Mouse (Mus musculus): ENCODE data around the gene Mtmr3. TPM values are rescaled to one million over a fixed set of nuclear protein-coding genes. Genes with fewer than 3 reads are reported as not detected.
A peak's percentile ranks its signal among the peaks of the same experiment; 100 is the strongest.

Gene Mtmr3
- total RNA-seq, 2 experiments from 2014 or later: 63.5 to 67.4 TPM

GRCm38 (mm10) chr11:4484541-4484940 is 110.1 kb downstream of the Mtmr3 start:
- intact Hi-C loops (cut with DNase I): no loop called here
- no peak for DNase-seq (ENCODE audit: extremely low spot score in 1 of 2, low spot score in 2 of 2)

- intact Hi-C loops (cut with DNase I): no loop called here
- DNase-seq (ENCODE audit: extremely low spot score in 1 of 2, low spot score in 2 of 2): no peak
These were observed 112.0 kb downstream of the Mtmr3 start for GRCm38 (mm10) chr11:4482641-4483040.

- intact Hi-C loops (cut with DNase I): no loop called here
- DNase-seq (ENCODE audit: extremely low spot score in 1 of 2, low spot score in 2 of 2): no peak
These were observed 118.4 kb downstream of the Mtmr3 start for GRCm38 (mm10) chr11:4476184-4476697.

- intact Hi-C loops (cut with DNase I): no loop called here
- no peak for DNase-seq (ENCODE audit: extremely low spot score in 1 of 2, low spot score in 2 of 2)
These were observed 122.0 kb downstream of the Mtmr3 start for GRCm38 (mm10) chr11:4472464-4473179.

GRCm38 (mm10) chr11:4471734-4472133 is 122.9 kb downstream of the Mtmr3 start:
- intact Hi-C loops (cut with DNase I): no loop called here
- DNase-seq (ENCODE audit: extremely low spot score in 1 of 2, low spot score in 2 of 2): no peak

GRCm38 (mm10) chr11:4471251-4471650 is 123.4 kb downstream of the Mtmr3 start:
- DNase-seq (ENCODE audit: extremely low spot score in 1 of 2, low spot score in 2 of 2): no peak
- intact Hi-C loops (cut with DNase I): no loop called here

GRCm38 (mm10) chr11:4469091-4469490 is 125.6 kb downstream of the Mtmr3 start:
- intact Hi-C loops (cut with DNase I): no loop called here
- no peak for DNase-seq (ENCODE audit: extremely low spot score in 1 of 2, low spot score in 2 of 2)

GRCm38 (mm10) chr11:4467436-4467835 is 127.2 kb downstream of the Mtmr3 start:
- intact Hi-C loops (cut with DNase I): no loop called here
- DNase-seq (ENCODE audit: extremely low spot score in 1 of 2, low spot score in 2 of 2): no peak

GRCm38 (mm10) chr11:4466191-4466590 is 128.5 kb downstream of the Mtmr3 start:
- no peak for DNase-seq (ENCODE audit: extremely low spot score in 1 of 2, low spot score in 2 of 2)
- intact Hi-C loops (cut with DNase I): no loop called here

- intact Hi-C loops (cut with DNase I): no loop called here
- DNase-seq (ENCODE audit: extremely low spot score in 1 of 2, low spot score in 2 of 2): no peak
These were observed 130.0 kb downstream of the Mtmr3 start for GRCm38 (mm10) chr11:4464616-4465015.

- DNase-seq (ENCODE audit: extremely low spot score in 1 of 2, low spot score in 2 of 2): peak in 1 of 2 experiments; percentile 10
- intact Hi-C loops (cut with DNase I): no loop called here
These were observed 130.5 kb downstream of the Mtmr3 start for GRCm38 (mm10) chr11:4464186-4464585.

GRCm38 (mm10) chr11:4462868-4463267 is 131.8 kb downstream of the Mtmr3 start:
- peak in 1 of 2 experiments; percentile 16 for DNase-seq (ENCODE audit: extremely low spot score in 1 of 2, low spot score in 2 of 2)
- intact Hi-C loops (cut with DNase I): no loop called here

GRCm38 (mm10) chr11:4461154-4461553 is 133.5 kb downstream of the Mtmr3 start:
- intact Hi-C loops (cut with DNase I): no loop called here
- peak in 1 of 2 experiments; percentile 20 for DNase-seq (ENCODE audit: extremely low spot score in 1 of 2, low spot score in 2 of 2)

- no peak for DNase-seq (ENCODE audit: extremely low spot score in 1 of 2, low spot score in 2 of 2)
- intact Hi-C loops (cut with DNase I): no loop called here
These were observed 134.0 kb downstream of the Mtmr3 start for GRCm38 (mm10) chr11:4460615-4461014.

GRCm38 (mm10) chr11:4454895-4455535 is 139.6 kb downstream of the Mtmr3 start:
- no peak for DNase-seq (ENCODE audit: extremely low spot score in 1 of 2, low spot score in 2 of 2)
- intact Hi-C loops (cut with DNase I): no loop called here

GRCm38 (mm10) chr11:4452467-4453184 is 142.0 kb downstream of the Mtmr3 start:
- no peak for DNase-seq (ENCODE audit: extremely low spot score in 1 of 2, low spot score in 2 of 2)
- intact Hi-C loops (cut with DNase I): no loop called here

- peak; percentile 34 to 65 for DNase-seq (ENCODE audit: extremely low spot score in 1 of 2, low spot score in 2 of 2)
- intact Hi-C loops (cut with DNase I): no loop called here
These were observed 143.5 kb downstream of the Mtmr3 start for GRCm38 (mm10) chr11:4451116-4451515.

- DNase-seq (ENCODE audit: extremely low spot score in 1 of 2, low spot score in 2 of 2): no peak
- intact Hi-C loops (cut with DNase I): no loop called here
These were observed 148.3 kb downstream of the Mtmr3 start for GRCm38 (mm10) chr11:4446195-4446868.

GRCm38 (mm10) chr11:4442280-4442679 is 152.4 kb downstream of the Mtmr3 start:
- intact Hi-C loops (cut with DNase I): no loop called here
- no peak for DNase-seq (ENCODE audit: extremely low spot score in 1 of 2, low spot score in 2 of 2)
